Mouse (Mus musculus): ENCODE data around the gene Gm20547.

GRCm38 (mm10) chr17:34885615-34886014 is 3.8 kb upstream of the Gm20547 start:
- TF ChIP-seq CTCF (IDR thresholded peaks at IDR 0.05; ENCODE audit: borderline replicate concordance, insufficient read depth, low read length), result no peak
- no peak for TF ChIP-seq POLR2A (IDR thresholded peaks at IDR 0.05; ENCODE audit: low read depth, low read length)

All from embryonic fibroblast, embryonic 13.5 days (primary cell).